Mouse (Mus musculus): ENCODE measurements around the gene Spg21. TPM values are rescaled to one million over a fixed set of nuclear protein-coding genes. Genes with fewer than 3 reads are reported as not detected.

The Spg21 gene
- total and polyA plus RNA-seq, 2 experiments from 2014 or later, result 79.3 to 103 TPM

DNA sequence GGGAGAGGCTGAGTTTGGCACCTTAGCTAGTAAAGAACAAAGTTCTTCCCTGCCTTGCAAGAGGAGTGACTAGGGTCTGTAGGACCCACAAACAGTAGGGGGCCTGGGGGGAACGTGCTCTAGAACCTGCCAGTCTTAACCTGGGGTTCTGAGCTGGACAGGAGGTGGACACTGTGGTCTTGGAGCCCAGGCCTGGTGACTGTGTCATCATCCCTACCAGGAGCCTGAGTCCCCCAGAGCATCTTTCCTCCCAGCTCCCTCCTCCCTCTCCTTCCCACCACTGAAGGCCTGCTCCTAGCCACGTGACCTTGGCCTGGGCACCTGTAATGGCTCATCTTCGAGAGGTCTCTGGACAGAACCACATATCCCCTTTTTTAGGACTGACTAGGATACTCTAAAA is 73.4 kb downstream of the Spg21 start:
- TF ChIP-seq CTCF (IDR thresholded peaks at IDR 0.05), result no peak
- DNase-seq (ENCODE audit: low spot score) (no peak), ATAC-seq (ENCODE audit: low FRiP score) (no peak)
- no peaks in the 10 kb centered on the region for H3K27me3 ChIP-seq (ENCODE audit: insufficient read depth, low read length)
- WGBS, result 83% methylated on average over 3 of the region's 3 CpGs
- no peak overlapping the region for H3K4me2 ChIP-seq (ENCODE audit: low read depth, low read length, poor library complexity, severe bottlenecking)
- no peaks in the 10 kb centered on the region for H3K9me3 ChIP-seq (ENCODE audit: low read length)
- H3K4me1 ChIP-seq (ENCODE audit: insufficient read depth, low read length), result no peaks in the 10 kb centered on the region
- no peaks in the 10 kb centered on the region for H3K36me3 ChIP-seq (ENCODE audit: insufficient read depth, low read length)
- no peak overlapping the region for H3K27ac ChIP-seq (ENCODE audit: low read depth, low read length)
- no peak overlapping the region for H3K4me3 ChIP-seq (ENCODE audit: low read depth, low read length)
- no peak overlapping the region for H3K9ac ChIP-seq (replicated peaks; ENCODE audit: low read length, poor library complexity, severe bottlenecking)

DNA sequence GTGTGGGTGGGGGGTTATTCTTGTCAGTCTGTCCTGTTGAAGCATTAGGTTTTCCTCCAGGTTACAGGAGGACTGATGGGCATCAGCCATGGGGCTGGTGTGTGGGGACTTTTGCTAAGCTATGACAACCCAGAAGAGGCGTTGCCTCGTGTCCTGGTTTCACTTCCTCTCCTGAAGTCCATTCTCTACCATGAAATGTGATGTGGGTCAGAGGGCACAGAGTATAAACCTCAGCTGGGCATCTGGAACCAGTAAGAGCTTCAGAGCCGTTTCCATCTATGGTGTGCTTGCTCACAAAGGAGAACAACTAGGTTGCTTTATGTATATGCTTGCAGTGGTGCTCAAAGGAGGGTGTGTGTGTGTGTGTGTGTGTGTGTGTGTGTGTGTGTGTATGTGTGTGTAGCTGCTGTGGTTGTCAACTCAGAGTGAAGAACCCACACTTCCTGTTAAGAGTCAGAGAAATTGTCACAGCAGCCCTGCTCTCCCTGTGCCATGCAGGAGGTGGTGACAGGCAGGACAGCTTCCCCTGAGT is 74.5 kb downstream of the Spg21 start:
- Histone ChIP-seq H3K4me3 (ENCODE audit: low read depth, low read length) (no peak overlapping the region), H3K9me3 (ENCODE audit: low read length) (no peaks in the 10 kb centered on the region), H3K27me3 (ENCODE audit: insufficient read depth, low read length) (no peaks in the 10 kb centered on the region), H3K9ac (replicated peaks; ENCODE audit: low read length, poor library complexity, severe bottlenecking) (no peak overlapping the region), H3K4me1 (ENCODE audit: insufficient read depth, low read length) (no peaks in the 10 kb centered on the region), H3K27ac (ENCODE audit: low read depth, low read length) (no peak overlapping the region), H3K36me3 (ENCODE audit: insufficient read depth, low read length) (no peaks in the 10 kb centered on the region), H3K4me2 (ENCODE audit: low read depth, low read length, poor library complexity, severe bottlenecking) (no peak overlapping the region)
- no peak for TF ChIP-seq CTCF (IDR thresholded peaks at IDR 0.05)
- no peak for DNase-seq (ENCODE audit: low spot score)
- ATAC-seq (ENCODE audit: low FRiP score), result no peak
- WGBS, result 74% methylated on average over 3 of the region's 3 CpGs

DNA sequence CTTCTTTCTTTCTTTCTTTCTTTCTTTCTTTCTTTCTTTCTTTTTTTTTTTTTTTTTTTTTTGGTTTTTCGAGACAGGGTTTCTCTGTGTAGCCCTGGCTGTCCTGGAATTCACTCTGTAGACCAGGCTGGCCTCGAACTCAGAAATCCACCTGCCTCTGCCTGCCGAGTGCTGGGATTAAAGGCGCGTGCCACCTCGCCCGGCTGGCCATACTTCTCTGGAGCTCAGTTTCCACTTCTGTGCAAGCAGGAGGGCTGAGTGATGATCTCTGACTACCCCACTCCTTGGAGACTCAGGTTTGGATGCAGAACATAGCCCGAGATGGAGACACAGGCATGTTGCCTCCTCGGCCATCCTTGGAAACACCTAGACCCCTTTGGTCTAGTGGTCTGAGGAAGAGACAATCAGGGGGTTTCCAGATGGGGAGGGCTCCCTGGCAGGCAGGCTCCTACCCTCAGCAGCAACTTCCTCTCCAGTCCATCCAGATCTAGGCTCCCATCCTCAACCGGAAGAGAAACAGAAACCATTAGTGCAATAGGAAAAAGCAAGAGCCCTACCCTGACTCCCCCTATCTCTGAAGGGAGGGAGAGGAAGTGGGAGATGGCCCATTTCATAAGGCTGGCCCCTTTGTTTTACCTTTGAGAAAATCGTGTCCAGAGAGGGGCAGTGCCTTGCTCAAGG is 75.2 kb downstream of the Spg21 start:
- Histone ChIP-seq H3K4me3 (ENCODE audit: low read depth, low read length) (no peak overlapping the region), H3K9me3 (ENCODE audit: low read length) (no peaks in the 10 kb centered on the region), H3K4me2 (ENCODE audit: low read depth, low read length, poor library complexity, severe bottlenecking) (no peak overlapping the region), H3K9ac (replicated peaks; ENCODE audit: low read length, poor library complexity, severe bottlenecking) (no peak overlapping the region), H3K4me1 (ENCODE audit: insufficient read depth, low read length) (no peaks in the 10 kb centered on the region), H3K27ac (ENCODE audit: low read depth, low read length) (no peak overlapping the region), H3K27me3 (ENCODE audit: insufficient read depth, low read length) (no peaks in the 10 kb centered on the region), H3K36me3 (ENCODE audit: insufficient read depth, low read length) (no peaks in the 10 kb centered on the region)
- 88% methylated on average over 10 of the region's 11 CpGs for WGBS
- DNase-seq (ENCODE audit: low spot score) (no peak), ATAC-seq (ENCODE audit: low FRiP score) (no peak)
- TF ChIP-seq CTCF (IDR thresholded peaks at IDR 0.05), result no peak

DNA sequence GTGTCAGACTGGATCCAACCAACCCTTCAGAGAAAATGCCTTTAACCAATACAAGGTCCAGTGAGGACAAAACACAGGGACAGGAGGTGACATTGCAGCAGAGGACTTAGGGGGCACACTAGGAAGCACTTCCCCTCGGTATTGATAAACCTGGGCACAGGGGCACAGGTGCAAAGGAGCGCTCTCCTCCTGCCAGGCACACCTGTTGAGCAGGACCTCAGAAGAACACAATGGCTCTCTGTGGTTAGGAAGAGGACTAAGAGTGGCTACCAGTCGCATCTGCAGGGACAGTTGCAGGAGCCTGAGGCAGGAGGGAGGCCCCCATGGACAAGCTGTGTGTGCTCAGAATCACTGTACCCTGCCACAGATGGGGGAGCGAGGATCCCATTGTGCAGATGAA is 75.7 kb downstream of the Spg21 start:
- DNase-seq (ENCODE audit: low spot score), result no peak
- no peaks in the 10 kb centered on the region for H3K27me3 ChIP-seq (ENCODE audit: insufficient read depth, low read length)
- TF ChIP-seq CTCF (IDR thresholded peaks at IDR 0.05), result no peak
- H3K9ac ChIP-seq (replicated peaks; ENCODE audit: low read length, poor library complexity, severe bottlenecking), result no peak overlapping the region
- H3K4me2 ChIP-seq (ENCODE audit: low read depth, low read length, poor library complexity, severe bottlenecking), result no peak overlapping the region
- no peak overlapping the region for H3K27ac ChIP-seq (ENCODE audit: low read depth, low read length)
- H3K9me3 ChIP-seq (ENCODE audit: low read length), result no peaks in the 10 kb centered on the region
- ATAC-seq (ENCODE audit: low FRiP score), result no peak
- no peak overlapping the region for H3K4me3 ChIP-seq (ENCODE audit: low read depth, low read length)
- H3K4me1 ChIP-seq (ENCODE audit: insufficient read depth, low read length), result no peaks in the 10 kb centered on the region
- H3K36me3 ChIP-seq (ENCODE audit: insufficient read depth, low read length), result no peaks in the 10 kb centered on the region
- 74% methylated on average over 4 of the region's 4 CpGs for WGBS

Other genes starting within 250 kb of the Spg21 start
- gene Cilp, start 195.8 kb upstream of the Spg21 start, total RNA-seq (2014; rRNA removed), result 0.09 and 0.60 TPM in 2 replicates
- gene Cilp, start 195.8 kb upstream of the Spg21 start, polyA plus RNA-seq (2015; fragmentation: Nextera tagmentation; extraction: Ambion mirVana), result 0.15 TPM in 2 replicates
- 20.6 and 30.4 TPM in 2 replicates for gene Clpx, start 166.7 kb upstream of the Spg21 start, total RNA-seq (2014; rRNA removed)
- gene Clpx, start 166.7 kb upstream of the Spg21 start, polyA plus RNA-seq (2015; fragmentation: Nextera tagmentation; extraction: Ambion mirVana), result 36.3 and 40.1 TPM in 2 replicates
- 16.4 and 23.4 TPM in 2 replicates for gene Pdcd7, start 114.8 kb upstream of the Spg21 start, total RNA-seq (2014; rRNA removed)
- gene Pdcd7, start 114.8 kb upstream of the Spg21 start, polyA plus RNA-seq (2015; fragmentation: Nextera tagmentation; extraction: Ambion mirVana), result 7.7 and 11.0 TPM in 2 replicates
- gene Ubap1l, start 99.9 kb upstream of the Spg21 start, total RNA-seq (2014; rRNA removed), result 7.6 and 10.1 TPM in 2 replicates
- 1.4 and 2.2 TPM in 2 replicates for gene Ubap1l, start 99.9 kb upstream of the Spg21 start, polyA plus RNA-seq (2015; fragmentation: Nextera tagmentation; extraction: Ambion mirVana)
- 1.0 and 2.4 TPM in 2 replicates for gene Kbtbd13, start 69.3 kb upstream of the Spg21 start, total RNA-seq (2014; rRNA removed)
- 0.65 and 0.74 TPM in 2 replicates for gene Kbtbd13, start 69.3 kb upstream of the Spg21 start, polyA plus RNA-seq (2015; fragmentation: Nextera tagmentation; extraction: Ambion mirVana)
- gene Rasl12, start 62.4 kb upstream of the Spg21 start, total RNA-seq (2014; rRNA removed), result 6.1 and 9.3 TPM in 2 replicates
- gene Rasl12, start 62.4 kb upstream of the Spg21 start, polyA plus RNA-seq (2015; fragmentation: Nextera tagmentation; extraction: Ambion mirVana), result 4.3 and 4.8 TPM in 2 replicates
- gene Slc51b, start 38.0 kb upstream of the Spg21 start, total RNA-seq (2014; rRNA removed), result not detected in 2 replicates
- not detected in 2 replicates for gene Slc51b, start 38.0 kb upstream of the Spg21 start, polyA plus RNA-seq (2015; fragmentation: Nextera tagmentation; extraction: Ambion mirVana)
- 19.7 and 21.0 TPM in 2 replicates for gene Mtfmt, start 25.2 kb upstream of the Spg21 start, total RNA-seq (2014; rRNA removed)
- gene Mtfmt, start 25.2 kb upstream of the Spg21 start, polyA plus RNA-seq (2015; fragmentation: Nextera tagmentation; extraction: Ambion mirVana), result 18.5 and 18.9 TPM in 2 replicates
- 5.4 and 5.5 TPM in 2 replicates for gene Ankdd1a, start 59.2 kb downstream of the Spg21 start, total RNA-seq (2014; rRNA removed)
- gene Ankdd1a, start 59.2 kb downstream of the Spg21 start, polyA plus RNA-seq (2015; fragmentation: Nextera tagmentation; extraction: Ambion mirVana), result 1.4 TPM in 2 replicates
- 7.5 and 9.0 TPM in 2 replicates for gene Plekho2, start 119.1 kb downstream of the Spg21 start, total RNA-seq (2014; rRNA removed)
- 3.1 and 3.8 TPM in 2 replicates for gene Plekho2, start 119.1 kb downstream of the Spg21 start, polyA plus RNA-seq (2015; fragmentation: Nextera tagmentation; extraction: Ambion mirVana)
- gene Pif1, start 126.2 kb downstream of the Spg21 start, total RNA-seq (2014; rRNA removed), result 0.99 and 2.2 TPM in 2 replicates
- gene Pif1, start 126.2 kb downstream of the Spg21 start, polyA plus RNA-seq (2015; fragmentation: Nextera tagmentation; extraction: Ambion mirVana), result 0.33 and 0.77 TPM in 2 replicates
- 3.1 and 5.8 TPM in 2 replicates for gene Rbpms2, start 168.7 kb downstream of the Spg21 start, total RNA-seq (2014; rRNA removed)
- gene Rbpms2, start 168.7 kb downstream of the Spg21 start, polyA plus RNA-seq (2015; fragmentation: Nextera tagmentation; extraction: Ambion mirVana), result 3.4 and 3.7 TPM in 2 replicates
- 252 and 274 TPM in 2 replicates for gene Oaz2, start 207.1 kb downstream of the Spg21 start, total RNA-seq (2014; rRNA removed)
- gene Oaz2, start 207.1 kb downstream of the Spg21 start, polyA plus RNA-seq (2015; fragmentation: Nextera tagmentation; extraction: Ambion mirVana), result 382 and 399 TPM in 2 replicates